Mouse (Mus musculus) adrenal gland, postnatal 4 days (tissue): ENCODE results near the gene Castor2. TPM values are rescaled to one million over a fixed set of nuclear protein-coding genes. Genes with fewer than 3 reads are reported as not detected.

Experiments used
- DNase-seq, 2 experiments: peaks; one replicate each; pipeline ENCODE4 v3.0.0; 2021 to 2022; ENCODE audit warnings: low spot score in 2 of 2, mixed read lengths in 2 of 2
- long read RNA-seq, 2 experiments: library from polyadenylated mRNA; stranded (forward); transcript quantifications; one replicate each; pipeline ENCODE4 v2.0.0; 2021
- total RNA-seq, 2 experiments: library from RNA; stranded (reverse); gene quantifications; 2 replicates each; pipeline ENCODE4 v1.2.3; 2021

Castor2 gene
- total RNA-seq = 10 to 100 TPM; 16.6 to 23.7 TPM
- long read RNA-seq, experiment 1, full-length matches to known transcripts = 1 of 5 reads
- long read RNA-seq, experiment 1, partial matches to known transcripts = 1 of 5 reads
- long read RNA-seq, experiment 1, other reads (novel, unspliced or antisense) = 3 of 5 reads
- long read RNA-seq, experiment 2, full-length matches to known transcripts = 2 of 24 reads
- long read RNA-seq, experiment 2, partial matches to known transcripts = 0 of 24 reads
- long read RNA-seq, experiment 2, other reads (novel, unspliced or antisense) = 22 of 24 reads

DNA sequence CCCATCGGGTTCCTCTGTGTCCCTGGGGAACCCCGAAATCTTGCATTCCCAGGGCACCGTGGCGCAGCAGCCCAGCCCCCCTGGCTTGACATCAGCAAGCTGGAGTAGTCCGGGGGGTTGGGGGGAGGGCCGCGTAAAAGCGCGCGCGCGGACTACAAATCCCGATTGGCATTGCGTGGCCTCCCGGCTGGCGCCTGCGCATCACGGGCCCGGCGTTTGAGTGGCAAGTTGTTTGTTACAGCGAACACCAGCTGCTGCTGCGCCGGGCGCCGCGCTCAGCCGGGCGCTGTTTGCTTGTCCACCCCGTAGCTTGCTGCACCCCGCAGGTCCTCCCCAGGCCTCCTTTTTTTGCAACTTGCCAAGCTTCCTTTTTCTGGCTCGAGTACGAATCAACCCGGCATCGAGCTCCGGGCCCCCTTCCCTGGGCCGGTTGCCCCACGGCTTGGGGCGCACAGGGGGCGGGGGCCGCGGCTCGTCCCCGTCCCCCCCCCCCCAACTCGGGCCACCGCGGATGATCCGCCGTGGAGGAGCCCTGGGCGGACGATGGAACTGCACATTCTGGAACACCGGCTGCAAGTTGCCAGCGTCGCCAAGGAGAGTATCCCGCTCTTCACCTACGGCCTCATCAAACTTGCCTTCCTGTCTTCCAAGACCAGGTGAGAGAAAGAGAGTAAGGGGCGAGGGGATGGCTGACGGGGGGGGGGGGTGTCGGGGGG is at the start of gene Castor2:
TSS of gene Castor2 (plus strand) at position 216 of the 716 bp plus-strand sequence.
- peak; percentile 84 to 91 for DNase-seq

DNA sequence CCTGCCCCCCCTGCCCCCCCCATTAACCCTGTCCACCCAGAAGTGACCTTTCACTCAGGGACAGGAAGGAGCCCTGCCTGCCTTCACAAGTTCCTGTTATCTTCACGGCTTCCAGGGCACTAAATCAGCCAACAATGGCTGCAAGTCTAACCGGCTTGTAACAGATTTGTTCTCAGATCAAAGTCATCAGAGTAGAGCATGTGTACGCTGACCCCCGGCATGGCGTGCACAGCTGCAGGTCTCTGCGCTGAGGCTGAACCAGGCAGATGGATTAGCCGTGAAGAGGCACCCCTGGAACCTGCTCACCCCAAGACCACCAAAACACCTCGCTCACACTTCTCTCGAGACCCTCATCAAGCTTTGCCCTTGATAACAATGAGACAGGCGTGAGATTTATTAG is 48.8 kb upstream of the Castor2 start:
- DNase-seq = no peak

DNA sequence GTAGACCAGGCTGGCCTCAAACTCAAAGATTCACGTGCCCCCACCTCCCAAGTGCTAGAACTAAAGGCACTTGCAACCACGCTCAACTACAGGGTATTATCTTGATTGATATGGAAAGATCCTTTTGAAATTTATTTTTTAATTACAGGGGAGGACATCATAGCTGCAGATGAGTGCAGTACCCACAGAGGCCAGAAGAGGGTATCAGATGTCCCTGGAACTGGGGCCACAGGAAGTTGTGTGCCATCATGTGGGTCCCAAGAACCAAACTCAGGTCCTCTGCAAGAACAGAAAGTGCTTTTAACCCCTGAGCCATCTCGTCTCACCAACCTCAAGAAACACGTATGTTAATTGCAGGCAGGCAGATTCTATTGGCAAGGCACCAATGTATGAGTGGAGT is 46.9 kb upstream of the Castor2 start:
- no peak for DNase-seq

DNA sequence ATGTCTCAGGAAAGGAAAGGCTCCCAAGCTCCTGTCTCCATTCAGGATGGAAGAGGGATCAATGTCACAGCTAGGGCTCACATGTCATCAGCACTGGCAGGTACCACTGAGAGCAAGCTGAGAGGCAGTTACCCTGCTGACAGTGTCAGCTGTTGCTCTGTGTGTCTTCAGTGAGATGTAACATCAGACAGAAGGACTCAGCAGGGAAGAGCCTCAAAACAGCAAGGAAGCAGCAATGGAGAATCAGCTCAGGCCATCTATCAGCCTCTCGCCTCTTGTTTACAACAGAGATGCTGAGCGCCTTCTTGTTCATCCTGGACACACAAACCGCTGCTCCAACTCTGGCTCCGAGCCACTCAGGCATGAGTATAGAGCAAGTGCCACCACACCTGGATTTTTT is 45.0 kb upstream of the Castor2 start:
- DNase-seq = no peak

DNA sequence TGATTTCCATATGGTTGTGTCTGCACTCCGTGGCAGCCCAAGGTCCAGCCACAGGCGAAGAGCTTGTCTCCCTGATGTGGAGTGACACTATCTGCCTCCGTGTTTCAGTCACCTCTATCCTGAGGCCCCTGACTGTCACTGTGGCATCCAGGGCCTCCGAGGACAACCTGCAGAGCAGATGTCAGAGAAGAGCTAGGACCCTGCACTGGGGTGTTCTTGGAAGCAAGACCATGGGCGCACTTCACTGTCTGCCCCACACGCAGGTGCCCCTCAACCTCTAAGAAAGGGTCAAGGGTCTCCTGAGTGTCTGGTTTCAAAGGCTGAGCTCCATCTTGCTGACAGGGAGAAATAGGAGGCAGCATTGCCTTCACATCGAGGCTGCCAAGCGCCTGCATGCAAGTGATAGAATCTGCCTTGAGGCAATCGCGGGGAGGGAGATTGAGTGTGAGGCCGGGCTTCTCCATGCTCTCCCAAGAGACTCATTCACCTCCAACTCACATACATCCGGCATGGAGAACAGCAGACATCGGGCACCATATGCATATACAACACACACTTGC is 40.6 kb upstream of the Castor2 start:
- DNase-seq = no peak

DNA sequence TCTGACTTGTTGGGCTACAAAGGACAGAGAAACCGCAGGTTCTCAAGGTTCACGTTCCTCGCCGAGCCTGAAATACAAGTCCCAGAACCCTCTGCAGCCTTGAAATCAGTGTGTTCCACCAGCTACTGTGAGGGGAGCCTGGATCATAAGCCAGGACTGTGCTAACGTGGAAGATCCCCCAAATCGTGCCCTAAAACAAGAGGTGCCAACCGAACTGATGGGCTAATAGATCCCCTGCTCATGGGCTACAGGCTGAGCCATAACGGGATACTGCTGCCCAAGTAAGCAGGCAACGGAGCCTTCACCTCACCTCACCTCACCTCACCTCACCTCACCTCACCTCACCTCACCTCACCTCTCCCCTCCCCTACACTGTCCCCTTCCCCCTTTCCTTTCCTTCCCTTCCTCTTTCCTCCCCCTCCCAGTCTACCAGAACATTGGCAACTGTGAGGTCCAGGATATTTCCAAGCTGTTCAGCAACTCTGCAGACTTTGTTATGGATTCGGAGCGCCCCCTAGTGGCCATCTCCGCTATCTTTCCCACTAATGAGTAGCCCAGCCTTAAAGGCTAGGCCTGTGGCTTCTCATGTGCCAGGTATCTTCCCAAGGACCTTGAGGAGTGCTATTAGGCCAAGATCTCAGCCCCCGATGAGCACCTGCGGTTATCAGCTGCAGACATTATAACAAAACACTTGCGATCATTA is 36.0 kb upstream of the Castor2 start:
- DNase-seq = peak; percentile 57 to 65

DNA sequence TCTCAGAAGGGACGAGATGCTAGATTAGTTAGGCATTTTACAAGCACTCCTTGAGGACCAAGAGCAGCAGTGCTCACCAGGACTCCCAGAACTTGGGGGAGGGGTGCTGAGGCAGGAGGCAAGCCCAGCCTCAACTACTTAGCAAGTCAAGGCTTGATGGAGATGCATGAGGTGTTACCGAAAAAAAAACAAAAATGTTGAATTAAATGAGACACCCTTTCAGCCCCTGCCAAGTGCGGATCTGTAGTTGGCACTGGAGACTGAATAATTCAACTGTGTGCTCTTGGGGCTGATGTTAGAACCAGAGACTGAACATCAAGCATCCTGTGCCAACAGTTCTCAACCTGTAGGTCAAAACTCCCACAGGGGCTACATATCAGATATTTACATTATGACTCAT is 33.2 kb upstream of the Castor2 start:
- no peak for DNase-seq

DNA sequence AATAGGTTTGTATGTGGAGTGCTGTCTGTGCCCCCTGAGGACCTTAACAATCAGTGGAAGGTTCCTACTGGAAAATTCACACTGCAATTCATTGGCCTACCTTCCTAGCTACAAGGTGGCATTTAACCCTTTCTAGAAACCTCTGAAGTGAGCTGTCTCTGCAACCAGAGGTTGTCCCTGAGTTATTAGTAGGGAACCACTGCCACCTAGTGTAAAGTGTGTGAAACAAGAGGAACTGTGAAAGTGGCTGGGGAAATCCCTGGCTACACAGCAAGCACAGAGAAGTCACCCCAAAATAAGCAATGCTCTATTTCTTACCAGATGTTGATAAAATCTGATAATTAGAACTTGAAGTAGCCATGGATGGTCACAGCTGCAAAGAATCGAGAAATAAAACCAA is 31.6 kb upstream of the Castor2 start:
- DNase-seq = no peak

DNA sequence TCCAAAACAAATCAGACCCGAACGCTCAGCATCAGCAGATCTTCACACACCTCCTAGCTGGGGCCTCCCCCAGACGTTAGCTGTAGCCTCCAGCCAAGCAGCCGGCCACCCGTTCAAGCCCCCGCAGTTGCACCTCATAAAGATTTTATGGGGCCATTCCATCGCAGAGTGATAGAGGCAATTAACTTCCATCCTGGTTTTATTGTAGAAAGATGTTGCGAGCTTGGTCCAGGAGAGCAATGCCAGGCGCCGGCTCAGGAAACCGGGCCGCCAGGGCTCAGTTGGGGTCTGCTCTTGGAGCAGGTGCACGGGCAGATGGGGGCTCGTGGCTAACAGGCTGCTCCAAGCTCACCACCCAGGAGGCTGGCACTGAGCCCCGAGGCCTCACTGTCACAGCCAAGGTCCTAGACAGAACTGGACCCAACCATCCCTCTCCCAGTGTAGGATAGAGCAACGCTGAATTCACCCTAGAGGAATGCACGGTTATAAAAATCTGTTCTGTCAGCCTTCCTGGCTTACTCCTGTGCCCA is 25.9 kb upstream of the Castor2 start:
- DNase-seq = no peak

DNA sequence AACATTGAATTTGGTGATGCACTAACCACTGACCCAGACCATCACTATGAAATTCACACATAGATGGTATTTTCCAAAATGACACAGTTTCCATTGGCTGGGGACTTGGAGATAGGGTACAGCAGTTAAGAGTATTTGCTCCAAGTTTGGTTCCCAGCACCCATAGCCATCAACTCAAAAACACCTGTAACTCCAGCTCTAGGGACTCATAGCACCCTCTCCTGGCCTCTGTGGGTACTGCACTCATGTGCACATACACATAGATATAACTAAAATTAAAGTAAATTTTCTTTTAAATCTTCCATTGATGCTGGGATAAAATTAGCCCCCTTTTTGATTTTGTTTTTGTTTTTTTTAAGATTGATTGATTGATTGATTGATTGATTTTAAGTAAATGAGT is 25.1 kb upstream of the Castor2 start:
- no peak for DNase-seq

DNA sequence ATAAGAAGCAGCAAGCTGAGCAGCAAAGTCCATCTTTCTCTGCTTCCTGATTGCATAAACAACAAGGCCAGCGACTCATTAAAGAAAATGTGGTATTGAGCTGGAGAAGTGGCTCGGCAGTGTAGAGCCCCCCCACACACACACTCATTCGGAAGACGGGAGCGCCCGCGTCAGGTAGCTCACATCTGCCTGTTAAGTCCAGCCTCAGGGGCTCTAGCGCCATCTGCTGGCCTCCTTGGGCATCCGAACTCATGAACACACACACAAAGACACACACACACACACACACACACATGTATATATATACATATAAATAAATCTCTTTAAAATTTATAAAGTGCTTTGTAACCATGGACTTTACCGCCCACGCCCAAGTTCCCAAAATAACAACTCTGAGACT is 23.3 kb upstream of the Castor2 start:
- no peak for DNase-seq

DNA sequence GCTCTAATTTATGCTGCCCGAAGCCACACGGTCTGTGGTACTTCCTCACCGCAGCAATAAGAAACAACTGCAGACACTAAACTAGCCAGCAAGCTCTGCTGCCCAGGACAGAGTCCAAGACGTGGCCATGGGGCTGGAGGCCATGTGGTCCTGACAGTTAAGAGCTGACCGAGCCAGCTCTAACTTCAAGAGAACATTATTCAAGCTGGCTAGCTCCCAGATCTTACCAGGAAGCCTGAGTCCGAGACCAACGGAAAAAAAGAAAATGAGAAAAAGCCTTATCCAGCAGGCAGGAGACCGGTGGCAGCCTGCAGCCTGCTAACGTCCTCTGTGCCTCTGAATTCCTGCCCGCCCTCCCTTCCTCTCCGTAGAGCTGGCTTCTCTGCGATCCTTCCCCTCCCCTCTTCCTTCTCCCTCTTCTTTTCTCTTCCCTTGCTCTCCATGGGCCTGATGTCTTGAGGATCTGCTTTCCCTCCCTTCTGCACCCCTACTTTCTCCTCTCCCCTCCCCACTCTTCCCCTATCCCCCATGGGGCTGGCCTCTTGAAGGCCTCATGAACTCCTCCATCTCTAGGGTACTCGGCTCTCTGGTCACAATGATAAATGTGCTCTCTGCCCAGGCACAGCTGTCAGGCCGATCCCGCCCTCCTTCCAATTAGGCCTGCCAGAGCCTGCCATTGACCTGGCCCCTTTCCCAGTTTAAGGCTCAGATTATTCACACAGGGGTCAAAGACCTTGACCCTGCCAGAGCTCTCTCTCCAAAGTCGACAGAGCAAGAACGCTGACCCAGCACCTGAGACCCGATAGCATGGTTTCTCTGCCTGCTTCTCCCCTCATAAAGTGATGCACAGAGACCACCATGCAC is 18.6 kb upstream of the Castor2 start:
- DNase-seq = no peak

DNA sequence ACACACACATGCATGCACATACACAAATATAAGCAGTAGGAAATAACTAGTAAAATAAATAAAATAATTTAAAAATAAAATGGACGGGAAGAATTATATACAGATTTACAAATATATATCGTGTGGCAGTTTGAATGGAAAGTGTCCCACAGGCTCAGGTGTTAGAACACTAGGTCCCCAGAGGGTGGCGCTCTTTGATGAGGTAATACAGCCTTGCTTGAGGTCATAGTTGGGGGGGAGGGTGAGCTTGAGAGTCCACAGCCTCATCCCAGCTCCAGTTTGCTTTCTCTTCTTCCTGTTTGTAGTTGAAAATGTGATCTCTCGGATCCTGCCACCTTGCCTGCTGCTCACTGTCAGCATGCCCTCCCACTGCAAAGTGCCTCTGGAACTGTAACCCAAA is 14.3 kb upstream of the Castor2 start:
- DNase-seq = no peak

DNA sequence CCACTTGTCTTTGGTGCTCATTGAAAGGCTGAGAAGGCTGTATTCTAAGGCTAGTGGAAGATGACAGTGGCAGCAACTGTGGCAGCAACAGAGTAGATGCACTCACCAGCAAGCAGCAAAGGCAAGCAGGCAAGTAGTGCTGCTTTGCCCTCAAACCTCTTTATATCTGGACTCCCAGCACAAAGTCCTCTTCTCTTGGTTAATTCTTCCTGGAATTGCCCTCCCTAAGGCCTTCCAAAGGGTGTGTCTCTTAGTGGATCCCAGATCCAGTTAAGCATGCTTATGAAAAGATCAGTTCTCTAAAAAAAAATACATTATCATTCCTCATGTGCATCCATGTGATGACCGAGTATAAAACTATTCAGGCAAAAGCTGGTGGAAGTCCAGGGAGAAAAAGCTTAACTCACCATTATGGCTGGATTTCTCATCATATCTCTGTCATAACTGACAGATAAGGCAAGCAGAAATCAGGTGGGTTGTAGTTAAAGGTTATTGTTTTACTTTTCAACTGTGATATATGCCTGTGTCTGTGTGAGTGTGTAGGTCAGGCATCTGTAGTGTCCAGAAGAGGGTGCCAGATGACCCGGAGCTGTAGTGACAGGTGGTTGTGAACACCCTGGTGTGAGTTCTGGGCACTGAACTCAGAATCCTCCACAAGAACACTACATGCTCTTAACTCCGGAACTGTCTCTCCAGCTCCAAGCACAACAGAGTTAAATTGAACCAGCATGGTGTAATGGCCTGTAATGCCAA is 13.4 kb upstream of the Castor2 start:
- no peak for DNase-seq

DNA sequence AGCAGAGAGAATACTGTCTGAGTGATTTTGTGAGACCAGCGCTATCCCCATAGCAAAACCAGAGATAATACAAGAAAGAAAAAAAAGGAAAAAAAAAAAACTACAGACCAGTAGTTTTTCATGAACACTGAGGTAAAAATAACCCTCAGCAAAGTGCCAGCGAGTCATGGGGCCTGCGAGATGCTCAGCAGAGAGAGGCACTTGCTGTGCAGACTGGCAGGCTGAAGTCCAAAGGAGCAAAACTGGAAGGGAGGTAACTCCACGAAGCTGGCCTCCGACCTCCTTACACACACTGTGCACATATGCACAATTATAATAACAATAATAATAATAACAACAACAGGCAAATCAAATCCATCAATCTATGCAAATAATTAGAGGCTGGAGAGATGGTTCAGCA is 12.3 kb upstream of the Castor2 start:
- no peak for DNase-seq

DNA sequence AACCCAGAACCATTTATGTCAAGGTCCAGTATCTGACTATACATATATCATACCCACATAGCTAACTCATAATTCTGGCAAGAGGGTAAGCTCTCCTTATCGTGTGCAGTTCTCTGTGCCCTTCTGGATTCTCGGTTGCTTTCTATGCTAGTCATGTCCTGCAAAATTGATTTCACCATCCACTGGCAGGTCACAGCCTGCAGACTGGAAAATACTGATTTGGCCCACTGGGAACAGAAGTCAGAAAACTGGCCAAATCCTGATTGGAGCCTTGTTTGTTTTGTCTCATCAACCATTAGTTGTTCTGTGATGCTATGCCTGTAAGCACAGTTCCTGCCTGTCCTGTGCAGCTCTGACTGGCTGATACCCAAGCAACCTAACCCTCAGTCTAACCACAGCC is 3.7 kb upstream of the Castor2 start:
- no peak for DNase-seq

DNA sequence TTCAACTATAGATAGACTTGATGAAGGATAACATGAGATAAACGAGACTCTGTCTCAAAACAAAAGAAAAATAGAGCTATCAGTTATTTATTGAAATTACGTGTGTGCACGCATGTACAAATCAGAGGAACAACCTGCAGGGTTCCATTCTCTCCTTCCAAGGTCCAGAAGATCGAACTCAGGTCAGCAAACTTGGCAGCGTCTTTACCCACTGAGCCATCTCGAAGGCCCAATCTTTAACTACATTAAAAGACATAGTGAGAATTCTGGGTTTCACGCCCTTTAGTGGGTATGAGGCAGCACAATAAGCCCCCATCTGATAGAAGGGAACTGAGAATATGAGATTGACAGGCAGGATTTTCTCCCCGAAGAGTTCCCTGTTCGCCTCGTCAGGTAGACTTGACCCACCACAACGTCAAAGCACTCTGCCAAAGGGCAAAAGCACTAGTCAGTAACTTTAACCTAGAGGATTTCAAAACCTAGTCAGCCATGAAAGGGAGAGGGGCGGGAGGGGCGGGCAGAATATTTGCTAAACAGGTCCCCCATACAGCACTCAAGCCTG is 1.1 kb upstream of the Castor2 start:
- DNase-seq = no peak

DNA sequence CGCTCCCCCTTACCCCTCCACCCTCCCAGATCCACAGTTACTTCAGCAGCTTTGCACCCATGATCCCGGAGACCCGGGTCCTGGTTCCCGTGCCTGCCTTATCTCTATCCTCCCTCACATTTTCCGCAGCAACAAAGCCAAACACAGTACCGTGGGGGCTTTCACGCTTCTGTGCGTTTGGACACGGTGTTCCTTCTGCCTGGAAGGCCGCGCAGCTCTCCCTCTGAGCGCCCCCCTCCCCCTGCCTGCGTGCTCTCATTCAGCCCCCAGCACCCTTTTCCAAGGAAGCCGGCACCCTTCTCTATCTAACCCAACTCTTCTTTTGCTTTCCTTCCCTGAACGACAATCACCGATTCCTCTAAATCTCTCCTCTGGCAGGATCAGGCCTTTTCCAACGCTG is 535 bp upstream of the Castor2 start:
- DNase-seq = no peak

DNA sequence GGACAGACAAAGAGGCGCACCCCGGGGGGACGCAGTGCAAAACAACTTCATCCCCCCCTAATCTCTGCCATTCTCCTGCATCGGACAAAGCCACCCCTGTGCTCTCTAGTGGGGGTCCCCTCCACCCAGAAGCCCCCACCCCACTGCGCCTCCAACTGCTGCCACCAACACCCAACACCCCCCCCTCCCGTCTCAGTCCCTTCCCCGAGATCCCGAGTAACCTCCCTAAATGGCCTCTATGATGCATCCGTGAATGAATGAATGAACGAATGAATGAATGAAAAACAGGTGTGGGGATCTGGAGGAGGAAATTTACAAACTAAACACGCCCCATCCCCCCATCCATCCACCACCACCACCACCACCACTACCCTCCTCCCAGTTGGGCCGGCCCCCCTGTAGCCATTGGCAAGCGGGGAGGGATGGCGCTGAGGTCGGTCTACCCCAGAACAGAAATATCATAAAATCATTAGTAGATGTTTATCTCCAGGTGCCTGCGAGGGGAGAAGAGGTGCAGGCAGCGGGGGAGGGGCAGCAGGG is 791 bp downstream of the Castor2 start:
- DNase-seq = no peak

DNA sequence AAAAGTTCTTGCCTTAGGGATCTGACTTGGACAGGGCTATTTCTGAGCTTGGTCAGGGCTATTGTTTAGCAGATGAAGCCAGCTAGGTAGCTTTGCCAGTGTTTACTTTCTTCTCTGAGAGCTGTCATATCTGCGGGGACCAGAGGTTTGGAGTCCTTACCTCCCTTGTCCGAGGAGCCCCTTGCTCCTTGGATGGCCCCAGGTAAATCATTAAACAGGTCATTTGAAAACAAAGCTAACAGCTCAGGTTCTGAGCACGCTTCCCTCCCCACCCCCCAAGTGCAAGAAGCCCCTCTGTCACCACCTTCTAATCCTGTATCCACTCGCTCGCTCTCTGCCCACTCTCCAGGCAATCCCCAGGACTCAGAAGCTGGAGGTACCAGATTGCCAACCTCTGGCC is 1.8 kb downstream of the Castor2 start:
- no peak for DNase-seq
